Mouse (Mus musculus) MN1 (cell line): ENCODE measurements at regions not wholly inside any gene's neighbourhood (a gene's known extent, or its start where the extent isn't known, plus 50 kb on each side); places are given as distances from the start of the nearest gene placed in this dataset.

Source experiments
- DNase-seq: peaks from one replicate; pipeline ENCODE4 v3.0.0-alpha.2; 2016; ENCODE audit warnings: low spot score

- no peak for DNase-seq
Measured at GRCm38 (mm10) chr9:112725103-112725502, 489.4 kb upstream of the Arpp21 start.

- no peak for DNase-seq
Measured at GRCm38 (mm10) chr9:112723346-112723745, 487.6 kb upstream of the Arpp21 start.

GRCm38 (mm10) chr9:112722501-112722900, 486.8 kb upstream of the Arpp21 start:
- DNase-seq = no peak

GRCm38 (mm10) chr9:112715197-112715762, 479.5 kb upstream of the Arpp21 start:
- no peak for DNase-seq

- DNase-seq = peak; percentile 24
Measured at GRCm38 (mm10) chr9:112678866-112679265, 443.1 kb upstream of the Arpp21 start.

- DNase-seq = peak; percentile 49
Measured at GRCm38 (mm10) chr9:112675232-112675631, 439.5 kb upstream of the Arpp21 start.
